Mouse (Mus musculus) liver, embryonic 18 days (tissue): ENCODE results near the gene 4933425L06Rik. TPM values are rescaled to one million over a fixed set of nuclear protein-coding genes. Genes with fewer than 3 reads are reported as not detected.

Source experiments
- polyA plus RNA-seq: library from polyadenylated mRNA; depleted of rRNA; stranded (reverse); fragments of >200 nt; gene quantifications from 2 replicates; pipeline ENCODE4 v1.2.3, GENCODE M21; 2012; rRNA removed

4933425L06Rik gene
- polyA plus RNA-seq = not detected in 2 replicates

DNA sequence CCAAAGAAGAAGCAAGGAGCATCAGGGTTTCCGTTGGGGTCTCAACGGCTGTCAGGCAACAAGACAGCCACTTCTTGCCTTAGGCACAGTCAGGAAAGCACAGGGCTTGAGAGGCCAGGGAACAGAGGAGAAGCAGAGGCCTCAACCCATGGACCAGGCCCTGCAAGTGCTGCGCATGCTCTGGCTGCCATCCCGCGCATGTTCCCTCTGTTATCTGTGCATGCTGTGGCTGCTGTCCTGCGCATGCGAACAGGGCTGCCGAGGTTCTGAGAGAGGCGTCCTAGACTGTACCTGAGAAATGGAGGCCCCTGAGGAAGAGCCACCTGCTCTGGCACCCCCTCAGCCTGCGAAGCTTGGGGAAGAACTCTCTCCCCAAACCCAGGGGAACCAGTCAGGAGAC, at the start of gene 4933425L06Rik:
Gene 4933425L06Rik (plus strand): TSS at position 261 of the 400 bp plus-strand sequence.

DNA sequence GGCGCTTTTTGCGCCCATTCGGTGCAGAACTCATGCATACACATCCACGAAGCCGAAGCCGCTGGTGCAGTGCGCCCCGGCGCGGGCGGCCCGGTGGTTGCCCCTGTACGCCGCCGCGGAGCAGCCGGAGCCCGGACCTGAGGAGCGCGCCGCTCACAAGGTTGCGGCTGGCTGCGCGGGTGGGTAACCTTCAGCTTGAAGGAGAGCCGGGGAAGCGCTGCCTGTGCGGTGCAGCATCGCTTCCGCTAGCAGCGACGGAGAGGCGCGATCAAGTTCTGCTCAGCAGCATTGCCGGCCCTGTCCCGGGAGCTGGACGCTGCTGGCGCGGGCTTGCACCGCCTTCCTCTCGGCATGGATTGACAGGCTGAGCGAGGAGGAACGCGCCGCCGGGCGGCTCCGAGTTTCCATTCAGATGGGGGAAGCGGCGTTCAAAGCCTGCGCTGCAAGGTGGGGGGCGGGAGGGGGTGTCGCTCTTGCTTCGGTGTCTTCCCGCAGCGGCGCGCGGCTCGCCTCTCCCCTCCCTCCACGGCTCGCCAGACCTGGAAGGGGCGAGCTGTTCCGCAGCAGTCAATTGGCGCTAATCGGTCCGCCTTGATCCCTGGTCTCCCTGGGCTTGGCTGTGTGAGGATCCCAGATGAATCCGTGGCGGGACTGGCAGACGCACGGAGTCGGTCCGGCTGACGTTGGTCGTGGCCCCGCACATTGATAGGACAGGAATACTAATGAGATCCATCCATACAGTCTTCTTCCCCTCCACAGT, 27.6 kb upstream of the 4933425L06Rik start, which contains the start of gene Rgs7bp:
Gene Rgs7bp (minus strand): TSS at position 750 of the 760 bp plus-strand sequence.

Other genes with a start within 250 kb of the 4933425L06Rik start
- gene Shisal2b, start 218.2 kb upstream of the 4933425L06Rik start, polyA plus RNA-seq = 0.02 TPM in 1 of 2 replicates, not detected in the other
- gene Rgs7bp, start 27.2 kb upstream of the 4933425L06Rik start, polyA plus RNA-seq = 0.30 and 0.32 TPM in 2 replicates
- 0.37 and 0.49 TPM in 2 replicates for gene Rnf180, start 212.7 kb downstream of the 4933425L06Rik start, polyA plus RNA-seq